Mouse (Mus musculus): ENCODE measurements at regions not wholly inside any gene's neighbourhood (a gene's known extent, or its start where the extent isn't known, plus 50 kb on each side); places are given as distances from the start of the nearest gene placed in this dataset.
A peak's percentile ranks its signal among the peaks of the same experiment; 100 is the strongest.

DNA sequence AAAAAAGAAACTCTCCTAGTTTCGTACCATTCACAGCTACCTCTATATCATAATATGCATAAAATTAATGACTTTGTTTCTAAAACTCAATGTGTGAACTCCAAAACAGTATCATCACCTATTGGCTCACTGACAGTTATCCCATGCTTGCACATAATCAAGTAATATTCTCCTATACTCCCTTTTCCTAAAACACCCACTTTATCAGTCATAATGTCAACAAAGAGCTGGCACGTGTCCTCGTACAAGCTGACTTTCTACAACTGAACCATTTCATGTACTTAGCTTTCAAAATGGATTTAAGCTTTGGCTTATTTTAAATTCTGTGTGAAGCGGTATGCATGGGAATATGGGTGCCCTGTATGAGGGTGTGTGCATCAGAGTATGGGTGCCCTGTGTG, 58.0 kb upstream of the Golim4 start:
- no peak for DNase-seq (ENCODE audit: low read depth)
- TF ChIP-seq POLR2A (IDR thresholded peaks at IDR 0.05; ENCODE audit: borderline replicate concordance, extremely low read depth, insufficient read depth, insufficient read length, poor library complexity, severe bottlenecking), result no peak
- TF ChIP-seq CTCF (IDR thresholded peaks at IDR 0.05; ENCODE audit: borderline replicate concordance, extremely low read depth, insufficient read depth, insufficient read length), result no peak

DNA sequence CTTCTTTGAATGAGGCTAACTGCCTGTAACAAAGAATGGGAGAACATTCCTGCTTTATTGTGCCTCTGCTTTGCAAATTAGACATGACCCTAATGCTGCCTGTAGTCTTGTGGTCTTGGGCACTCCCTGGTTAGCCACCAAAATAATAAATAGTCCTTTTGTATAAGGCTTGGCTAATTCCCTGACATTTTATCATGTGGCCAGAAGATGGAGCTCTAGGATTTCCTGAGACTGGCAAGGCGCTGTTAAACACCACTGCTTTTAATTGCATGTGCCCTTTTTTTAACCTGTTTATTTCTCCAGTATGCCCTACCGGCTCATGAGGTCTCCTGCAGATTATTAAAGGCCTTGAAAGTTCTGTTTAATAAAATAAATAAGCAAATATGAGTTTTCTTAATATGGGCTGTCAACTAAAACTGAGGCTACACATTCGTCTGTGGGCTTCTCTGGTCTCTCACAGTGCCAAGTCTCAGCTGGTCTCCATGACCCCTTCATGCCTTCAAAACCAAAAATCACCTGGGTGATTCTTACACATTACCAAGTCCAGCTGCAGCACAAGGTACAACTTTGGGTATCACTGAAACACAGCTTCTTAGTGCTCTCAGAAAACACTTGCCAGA, 51.9 kb upstream of the Golim4 start:
- peak; percentile 83 for DNase-seq (ENCODE audit: low read depth)
- peak; percentile 67; the same call in 1 of the 2 replicates for TF ChIP-seq CTCF (IDR thresholded peaks at IDR 0.05; ENCODE audit: borderline replicate concordance, extremely low read depth, insufficient read depth, insufficient read length)
- no peak for TF ChIP-seq POLR2A (IDR thresholded peaks at IDR 0.05; ENCODE audit: borderline replicate concordance, extremely low read depth, insufficient read depth, insufficient read length, poor library complexity, severe bottlenecking)

Data from brain, embryonic 14.5 days (tissue).